Mouse (Mus musculus) cortical plate, adult 2 months (tissue): ENCODE results near the gene Ppa2.

ENCODE experiments used
- CTCF ChIP-seq: fragments of 200-500 bp; IDR thresholded peaks from 2 replicates; pipeline ENCODE4 v1.5.1; 2011; ENCODE audit warnings: mild to moderate bottlenecking, control low read depth, low read length; ENCODE audit not compliant: insufficient read depth; ENCODE audit errors: extremely low read depth
- POLR2A ChIP-seq: fragments of 200-500 bp; IDR thresholded peaks from 2 replicates; pipeline ENCODE4 v1.6.1; 2011; ENCODE audit warnings: mild to moderate bottlenecking, low read length, control low read depth; ENCODE audit not compliant: insufficient read depth; ENCODE audit errors: extremely low read depth

GRCm38 (mm10) chr3:133361406-133361805 is 51.5 kb downstream of the Ppa2 start:
- no peak for TF ChIP-seq CTCF
- TF ChIP-seq POLR2A: no peak
